Mouse (Mus musculus) heart, adult 2 months (tissue): ENCODE measurements at regions not wholly inside any gene's neighbourhood (a gene's known extent, or its start where the extent isn't known, plus 50 kb on each side); places are given as distances from the start of the nearest gene placed in this dataset.

Source experiments
- CTCF ChIP-seq: fragments of 200-600 bp; IDR thresholded peaks from 2 replicates; pipeline ENCODE4 v1.8.1; 2022; ENCODE audit warnings: antibody characterized with exemption, mild to moderate bottlenecking, moderate library complexity
- EP300 ChIP-seq: fragments of 200-500 bp; IDR thresholded peaks from 2 replicates; pipeline ENCODE4 v1.6.1; 2011; ENCODE audit warnings: low read depth, low read length, control low read depth; ENCODE audit not compliant: insufficient read depth
- POLR2A ChIP-seq: fragments of 200-500 bp; IDR thresholded peaks from 2 replicates; pipeline ENCODE4 v1.6.1; 2011; ENCODE audit warnings: mild to moderate bottlenecking, low read depth, low read length, control low read depth; ENCODE audit not compliant: insufficient read depth

DNA sequence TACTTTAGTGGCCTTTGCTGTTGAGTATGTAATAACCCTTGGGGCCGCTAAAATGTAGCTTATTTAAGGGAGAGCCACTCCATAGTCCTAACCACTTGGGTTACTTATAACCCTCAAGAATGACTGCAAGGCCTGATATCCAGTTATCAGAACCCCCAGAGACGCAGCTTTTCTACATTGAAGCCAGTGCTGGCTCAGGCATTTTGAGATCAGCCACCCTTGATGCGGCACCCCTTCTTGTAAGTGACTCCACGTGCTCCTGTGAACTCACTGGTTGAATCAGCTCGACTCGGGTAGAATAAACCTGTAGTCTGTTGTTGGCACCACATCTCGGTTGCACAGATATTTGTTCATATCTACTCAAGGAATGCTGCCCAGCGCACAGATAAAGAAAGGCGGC lies 89.3 kb downstream of the Ddx11 start:
- TF ChIP-seq CTCF, result no peak
- TF ChIP-seq EP300, result no peak
- no peak for TF ChIP-seq POLR2A
